Mouse (Mus musculus): ENCODE results near the gene Gm10490.
A peak's percentile ranks its signal among the peaks of the same experiment; 100 is the strongest.
"Not testable (repeated sequence)": the region's sequence is repeated elsewhere in the genome, so short reads cannot be mapped to it uniquely, and the experiment has no call there.

Gene Gm10490

DNA sequence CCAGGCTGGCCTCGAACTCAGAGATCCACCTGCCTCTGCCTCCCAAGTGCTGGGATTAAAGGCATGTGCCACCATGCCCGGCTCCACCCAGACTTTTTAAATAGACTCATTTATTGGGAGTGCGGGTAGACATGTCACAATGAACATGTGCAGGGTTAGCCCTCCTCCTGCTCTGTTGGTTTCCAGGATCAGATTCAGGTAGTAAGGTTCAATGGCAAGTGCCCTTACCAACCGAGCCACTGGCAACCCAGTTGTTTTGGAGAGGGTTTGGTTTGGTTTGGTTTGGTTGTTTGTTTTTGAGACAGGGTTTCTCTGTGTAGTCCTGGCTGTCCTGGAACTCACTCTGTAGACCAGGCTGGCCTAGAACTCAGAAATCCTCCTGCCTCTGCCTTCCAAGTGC lies at the start of gene Gm10490:
TSS of gene Gm10490 (plus strand) at position 301 of the 400 bp plus-strand sequence.
- DNase-seq, result not testable (repeated sequence)

DNA sequence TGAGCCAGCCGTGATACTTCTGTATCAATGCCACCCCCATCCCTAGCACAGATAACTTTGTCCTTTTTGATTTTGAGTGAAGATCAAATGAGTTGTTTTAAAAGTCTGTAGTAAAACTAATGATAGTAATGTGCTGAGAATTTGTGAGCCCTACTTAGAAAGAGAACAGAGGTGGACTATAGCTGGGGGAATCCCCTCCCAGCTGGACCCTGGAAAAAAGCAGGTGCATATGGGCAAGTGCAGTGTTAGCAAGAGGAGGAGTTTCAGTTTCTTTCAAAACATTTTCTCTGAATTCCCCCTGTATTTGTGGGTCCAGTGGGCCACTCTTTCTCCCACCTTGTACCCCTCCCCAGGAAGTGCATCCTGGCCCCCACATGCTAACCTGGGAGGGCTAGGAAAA lies 46.2 kb upstream of the Gm10490 start:
- DNase-seq, result no peak

DNA sequence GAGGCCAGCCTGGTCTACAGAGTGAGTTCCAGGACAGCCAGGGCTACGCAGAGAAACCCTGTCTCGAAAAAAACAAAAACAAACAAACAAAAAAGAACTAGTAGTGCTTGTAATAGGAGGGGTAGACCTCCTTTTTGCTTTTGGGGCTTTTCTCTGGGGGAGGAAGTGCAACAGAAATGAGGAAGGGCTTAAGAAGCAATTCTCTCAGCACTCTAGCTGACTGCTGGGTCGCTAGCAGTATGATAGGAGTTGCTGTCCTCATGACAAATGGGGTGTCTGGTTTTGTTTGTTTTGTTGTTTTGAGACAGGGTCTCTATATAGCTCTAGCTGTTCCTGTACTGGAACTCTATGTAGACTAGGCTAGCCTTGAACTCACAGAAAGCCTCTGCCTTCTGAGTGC lies 44.8 kb upstream of the Gm10490 start:
- no peak for DNase-seq

DNA sequence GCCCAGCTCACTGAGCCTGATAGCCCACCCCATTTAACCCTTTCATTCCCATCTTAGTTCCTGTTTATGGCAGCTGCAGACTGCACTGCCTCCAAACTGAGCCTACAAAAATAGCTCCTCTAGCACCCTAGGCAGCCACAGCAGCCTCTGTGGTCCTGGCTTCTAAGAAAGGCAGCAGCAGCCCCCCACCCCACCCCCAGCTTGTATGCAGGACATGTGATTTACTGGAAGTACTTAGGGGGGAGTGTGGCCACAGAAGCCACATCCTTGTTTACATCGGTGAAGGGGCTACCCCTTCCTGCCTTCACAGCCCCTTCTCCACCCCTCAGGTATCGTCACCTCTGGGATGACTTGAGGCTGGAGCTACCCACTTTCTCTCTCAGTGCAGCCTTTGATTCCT lies 44.0 kb upstream of the Gm10490 start:
- no peak for DNase-seq

DNA sequence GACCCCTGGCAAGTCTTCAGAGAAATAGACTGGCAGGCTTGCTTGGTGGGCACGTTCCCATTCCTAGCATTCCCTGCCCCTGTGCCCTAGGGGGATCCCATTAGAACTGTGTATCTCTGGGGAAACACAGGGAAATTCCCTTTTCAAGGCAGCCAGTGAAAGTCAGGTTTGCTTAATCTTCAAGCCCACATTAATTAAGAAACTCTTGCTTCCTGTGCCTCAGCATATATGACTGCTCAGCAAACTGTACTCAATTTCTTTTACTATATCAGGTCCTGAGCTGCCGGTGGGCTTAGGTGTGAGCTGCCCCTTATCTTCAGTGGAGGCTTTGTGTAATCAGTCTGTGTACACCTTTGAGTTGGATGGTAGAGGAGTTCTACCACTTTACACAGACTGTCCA lies 43.6 kb upstream of the Gm10490 start:
- no peak for DNase-seq

DNA sequence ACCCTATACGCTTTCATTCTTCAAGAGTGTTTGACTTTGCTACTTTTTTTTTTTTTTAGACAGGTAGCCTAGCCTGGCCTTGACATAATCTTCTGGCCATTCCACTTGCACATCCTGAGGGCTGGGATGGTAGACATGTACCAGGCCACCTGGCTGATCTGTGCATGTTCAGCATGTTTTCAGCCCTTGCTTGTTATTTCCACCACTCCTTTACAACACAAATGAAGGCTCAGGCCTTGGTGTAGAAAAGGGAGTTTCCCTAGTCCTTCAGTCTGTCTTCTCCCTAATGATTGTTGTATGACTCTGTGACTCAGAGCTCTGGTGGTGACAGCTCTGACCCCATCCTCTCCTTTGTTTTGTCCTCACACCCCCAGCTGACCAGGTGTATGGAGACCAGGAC lies 42.2 kb upstream of the Gm10490 start:
- no peak for DNase-seq

DNA sequence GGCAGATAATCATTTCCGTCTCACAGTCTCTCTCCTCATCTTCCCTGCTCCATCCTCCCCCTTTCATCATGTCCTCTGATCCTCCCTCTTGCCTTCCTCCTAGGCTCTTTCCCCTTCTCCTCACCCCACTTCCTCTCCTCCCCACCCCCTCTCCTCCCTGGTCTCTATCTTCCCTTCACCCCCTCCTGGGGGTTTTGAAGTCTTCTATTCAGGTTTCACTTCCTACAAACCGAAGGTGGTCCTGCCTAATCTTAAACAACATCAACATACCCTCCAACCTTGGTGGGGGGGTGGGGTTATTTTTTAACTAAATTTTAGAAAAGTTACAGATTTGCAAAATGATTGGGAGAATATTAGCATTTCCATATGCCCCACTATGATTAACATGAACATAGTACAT lies 40.8 kb upstream of the Gm10490 start:
- DNase-seq, result no peak

DNA sequence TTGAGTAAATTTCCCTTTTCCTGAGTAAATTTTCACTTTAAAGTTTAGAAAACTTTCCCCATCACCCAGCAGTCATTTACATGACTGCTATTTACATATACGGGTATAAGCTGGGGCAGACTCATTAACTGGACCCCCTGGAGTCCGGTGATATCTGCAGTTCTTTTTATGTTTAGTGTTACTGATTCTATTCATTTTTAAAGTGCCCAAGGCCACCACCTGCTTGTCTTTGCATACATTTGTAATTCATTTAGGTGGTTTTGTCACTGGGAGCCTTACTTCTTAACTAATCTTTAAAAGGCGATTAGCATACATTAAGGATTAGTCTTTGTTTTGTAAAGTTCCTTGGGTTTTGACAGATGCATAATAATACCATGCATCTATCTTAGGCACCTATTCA lies 39.5 kb upstream of the Gm10490 start:
- no peak for DNase-seq

DNA sequence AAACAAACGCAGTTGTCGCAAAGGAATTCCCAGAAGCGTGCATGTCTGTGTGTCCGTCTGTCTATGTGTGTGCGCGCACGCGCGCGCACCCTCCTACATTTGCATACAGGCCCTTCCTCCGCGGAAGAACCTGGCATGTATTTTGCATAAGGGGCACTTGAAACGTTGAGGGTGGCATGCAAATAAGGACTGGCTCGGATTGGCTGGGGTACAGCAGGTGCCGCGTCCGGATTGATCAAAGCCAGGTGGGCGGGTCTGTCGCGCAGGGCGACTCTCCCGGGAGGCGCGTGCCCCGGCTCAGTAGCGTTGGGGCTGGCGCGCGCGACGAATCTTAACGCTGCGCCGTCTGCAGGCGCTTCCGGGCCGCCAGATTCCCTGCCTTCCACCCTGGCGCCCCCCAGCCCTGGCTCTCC lies 31.3 kb upstream of the Gm10490 start, which contains the start of gene Pim2:
TSS of gene Pim2 (plus strand) at position 256 of the 413 bp plus-strand sequence.
- peak; percentile 94 for DNase-seq

DNA sequence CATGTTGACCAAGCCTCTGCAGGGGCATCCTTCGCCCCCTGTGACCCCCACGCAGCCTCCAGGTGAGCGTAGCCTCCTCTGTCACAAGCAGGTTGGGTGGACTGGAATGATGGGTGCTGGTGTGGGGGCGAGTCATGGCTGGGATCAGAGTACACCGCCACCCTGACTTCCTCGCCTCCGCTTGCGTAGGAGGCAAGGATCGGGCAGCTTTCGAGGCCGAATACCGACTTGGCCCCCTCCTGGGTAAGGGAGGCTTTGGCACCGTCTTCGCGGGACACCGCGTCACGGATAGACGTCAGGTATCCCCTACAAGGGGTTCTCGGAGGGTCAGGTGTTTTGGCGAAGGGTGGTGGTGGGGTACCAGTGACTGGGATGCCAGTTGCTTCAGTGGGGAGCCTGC lies 30.8 kb upstream of the Gm10490 start:
- peak; percentile 70 for DNase-seq

DNA sequence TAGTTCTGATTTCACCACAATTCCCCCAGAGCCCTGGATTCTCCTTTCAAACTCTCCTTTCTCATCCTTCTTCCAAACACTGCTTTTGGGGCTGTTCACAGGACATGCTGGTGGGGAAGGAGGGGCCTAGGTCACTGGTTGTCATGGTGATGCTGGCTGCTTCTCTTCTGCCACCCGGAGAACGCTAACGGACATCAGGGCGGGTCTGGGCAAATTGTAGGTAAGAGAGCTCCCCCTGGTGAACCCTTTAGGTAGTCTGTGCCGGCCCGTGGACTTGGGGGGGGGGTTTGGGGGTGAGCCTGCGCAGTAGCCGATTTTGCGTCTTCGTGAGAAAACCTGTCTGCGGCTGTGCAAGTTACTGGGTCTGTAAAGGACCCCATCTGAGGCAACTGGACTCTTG lies 29.5 kb upstream of the Gm10490 start:
- DNase-seq, result peak; percentile 85

DNA sequence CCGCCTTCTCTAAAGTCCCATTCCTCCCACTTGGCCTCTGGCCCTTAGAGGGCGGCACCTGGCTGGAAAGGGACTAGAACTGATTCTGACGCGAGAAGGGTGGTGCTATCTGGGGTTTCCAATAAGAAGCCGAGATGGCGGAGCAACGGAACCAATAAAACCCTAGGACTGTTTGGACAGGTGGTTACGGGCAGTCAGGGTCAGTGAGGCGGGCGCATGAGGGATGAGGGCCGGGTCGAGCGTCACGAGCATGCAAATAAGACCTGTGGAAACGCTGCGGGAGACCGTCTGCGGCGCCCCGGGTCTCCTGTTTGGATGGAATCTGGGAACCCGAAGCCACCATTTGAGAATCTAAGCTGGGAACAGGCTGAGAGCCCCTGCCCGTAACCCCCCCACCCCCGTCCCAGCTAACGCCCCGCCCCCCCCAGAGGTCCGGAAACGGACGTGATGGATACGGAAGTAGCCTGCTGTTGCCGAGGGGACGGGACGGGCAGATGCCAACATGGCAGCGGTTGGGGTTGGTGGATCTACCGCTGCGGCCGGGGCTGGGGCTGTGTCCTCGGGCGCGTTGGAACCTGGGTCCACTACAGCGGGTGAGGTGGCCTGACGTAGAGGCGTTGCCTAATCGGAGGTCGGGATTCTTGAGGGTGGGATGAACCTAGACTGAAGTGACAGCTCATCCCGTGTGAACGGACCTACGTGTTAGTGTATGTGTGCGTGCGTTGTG lies 25.3 kb upstream of the Gm10490 start, which contains the start of gene Slc35a2:
TSS of gene Slc35a2 (plus strand) at position 188 of the 727 bp plus-strand sequence.
- peak; percentile 90 for DNase-seq

DNA sequence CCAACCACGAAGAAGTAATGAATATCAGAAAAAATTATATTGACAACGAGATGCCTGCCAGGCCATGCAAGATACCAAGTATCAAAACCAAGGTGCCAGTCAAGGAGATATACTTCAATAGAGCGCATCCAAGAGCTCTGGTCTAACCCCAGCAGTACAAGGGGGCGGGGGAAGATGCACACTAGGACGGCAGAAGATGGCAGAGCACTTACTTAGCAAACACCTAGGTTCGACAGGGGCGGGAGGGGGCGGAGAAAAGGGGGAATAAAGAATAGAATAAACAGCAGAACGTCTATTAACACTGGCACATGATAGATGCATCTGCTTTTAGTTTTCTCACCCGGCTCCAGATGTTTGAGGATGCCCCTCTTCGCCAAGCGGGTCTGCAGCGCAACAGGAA lies 11.1 kb upstream of the Gm10490 start:
- no peak for DNase-seq

DNA sequence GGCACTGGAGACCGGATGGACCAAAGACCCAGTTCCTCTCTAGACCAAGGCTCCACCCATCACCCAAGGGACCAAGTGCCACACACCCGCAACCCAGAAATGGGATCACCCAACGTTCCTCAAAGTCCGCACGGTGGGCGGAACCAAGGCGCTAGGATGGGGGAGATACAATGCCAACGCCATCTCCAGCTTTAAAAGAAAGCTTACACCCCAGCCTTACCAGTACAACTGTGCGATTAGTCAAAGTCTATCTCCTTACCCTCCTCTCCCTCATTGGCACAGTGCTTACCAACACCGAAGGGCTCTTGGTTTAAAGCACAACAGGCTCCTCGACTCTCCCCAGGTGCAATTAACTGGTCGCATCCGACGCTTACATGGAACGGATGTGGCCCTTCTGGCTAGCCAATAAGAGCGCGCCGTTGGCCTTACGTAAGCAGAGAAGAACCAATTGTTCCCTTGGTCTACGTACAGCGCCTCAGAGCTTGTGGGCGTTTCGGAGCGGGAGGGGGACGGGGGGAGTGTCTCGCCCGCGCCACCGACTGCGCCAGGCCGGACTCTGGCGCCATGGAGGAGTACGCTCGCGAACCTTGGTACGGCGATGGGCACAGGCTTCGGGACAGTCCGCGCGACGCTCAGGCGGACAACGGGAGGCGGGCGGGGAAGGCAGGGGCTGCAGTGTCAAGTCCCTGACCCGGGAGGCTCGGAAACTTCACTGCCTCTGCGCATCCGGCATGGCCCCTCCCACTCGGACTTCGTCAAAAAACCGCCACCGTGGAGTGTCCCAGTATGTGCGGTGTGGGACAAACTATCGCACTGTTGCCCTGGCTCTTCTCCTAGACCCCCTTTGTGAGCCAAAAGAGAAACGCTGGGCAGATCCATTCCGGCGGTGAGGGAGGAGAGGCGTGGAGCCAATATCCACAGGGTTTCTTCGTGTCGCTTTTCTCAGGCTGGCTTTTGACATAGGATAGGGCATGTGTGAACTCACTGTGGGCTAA lies 10.2 kb upstream of the Gm10490 start, which contains the start of the genes Pqbp1 and Timm17b:
TSS of gene Pqbp1 (minus strand) at position 390 of the 995 bp plus-strand sequence.
TSS of gene Timm17b (plus strand) at position 478 of the 995 bp plus-strand sequence.
- DNase-seq, result peak; percentile 93

DNA sequence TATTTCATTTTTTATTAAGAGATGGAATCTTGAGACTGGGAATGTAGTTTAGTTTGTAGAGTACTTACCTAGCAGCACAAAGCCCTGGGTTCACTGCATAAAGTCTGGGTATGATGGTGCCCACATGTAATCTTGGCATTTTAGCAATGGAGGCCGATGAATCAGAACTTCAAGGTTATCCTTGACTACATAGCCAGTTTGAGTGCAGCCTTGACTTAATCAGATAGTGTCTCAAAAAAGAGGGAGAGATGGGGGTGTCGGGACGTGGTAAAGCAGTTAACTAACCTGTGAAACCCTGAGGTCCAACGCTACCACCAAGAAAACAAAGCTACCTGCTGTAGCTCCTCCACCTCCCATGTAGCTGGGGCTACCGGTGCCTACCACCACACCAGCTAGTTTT lies 4.9 kb upstream of the Gm10490 start:
- no peak for DNase-seq

DNA sequence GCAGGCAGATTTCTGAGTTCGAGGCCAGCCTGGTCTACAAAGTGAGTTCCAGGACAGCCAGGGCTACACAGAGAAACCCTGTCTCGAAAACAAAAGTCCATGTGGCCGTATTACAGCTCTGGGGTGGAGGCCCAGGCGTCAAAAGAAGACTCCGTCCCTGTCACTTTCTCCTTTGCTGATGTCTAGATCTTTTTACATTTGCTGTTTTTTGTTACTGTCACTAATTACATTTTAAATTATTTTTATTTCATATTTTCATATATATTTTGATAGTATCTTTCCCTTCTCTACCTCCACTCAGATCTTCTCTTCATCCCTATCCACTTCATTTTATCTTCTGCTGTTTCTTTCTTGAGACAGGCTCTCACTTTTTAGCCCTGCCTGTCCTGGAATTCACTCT lies 1.6 kb upstream of the Gm10490 start, which contains the start of gene Gm10491:
TSS of gene Gm10491 (minus strand) at position 101 of the 400 bp plus-strand sequence.
- DNase-seq, result no peak

DNA sequence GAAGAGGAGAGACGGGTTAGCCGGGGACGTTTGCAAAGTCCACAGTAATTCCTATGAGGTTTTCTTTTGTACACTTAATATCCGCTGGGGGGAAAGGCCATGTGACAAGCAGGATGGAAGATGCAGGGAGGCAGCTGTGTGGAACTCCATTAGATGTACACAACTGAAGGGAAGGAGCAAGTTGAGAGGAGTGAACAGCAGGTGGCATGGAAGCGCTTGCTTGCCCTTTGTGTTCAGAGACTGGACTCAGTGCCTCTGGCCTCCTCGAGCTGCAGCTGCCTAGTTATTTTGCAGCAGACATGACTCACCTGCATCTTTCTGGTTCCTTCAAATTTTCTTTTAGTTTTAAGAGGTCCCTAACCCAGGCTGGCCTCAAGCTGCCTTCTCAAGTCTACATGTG lies 1.1 kb downstream of the Gm10490 start:
- DNase-seq, result no peak

DNA sequence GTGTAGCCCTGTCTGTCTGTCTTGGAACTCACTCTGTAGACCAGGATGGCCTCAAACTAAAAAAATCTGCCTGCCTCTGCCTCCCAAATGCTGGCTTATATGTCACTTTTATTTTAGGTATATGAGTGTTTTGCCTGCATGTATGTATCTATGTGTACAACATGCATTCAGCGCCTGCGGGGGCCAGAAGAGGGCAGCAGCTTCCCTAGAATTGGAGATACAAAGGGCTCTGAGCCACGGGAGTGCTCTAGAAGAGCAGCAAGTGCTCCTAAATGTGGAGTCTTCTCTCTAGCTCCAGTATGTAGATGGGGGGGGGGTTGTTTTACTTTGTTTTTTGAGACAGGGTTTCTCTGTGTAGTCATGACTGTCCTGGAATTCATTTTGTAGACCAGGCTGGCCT lies 6.3 kb downstream of the Gm10490 start:
- DNase-seq, result not testable (repeated sequence)

DNA sequence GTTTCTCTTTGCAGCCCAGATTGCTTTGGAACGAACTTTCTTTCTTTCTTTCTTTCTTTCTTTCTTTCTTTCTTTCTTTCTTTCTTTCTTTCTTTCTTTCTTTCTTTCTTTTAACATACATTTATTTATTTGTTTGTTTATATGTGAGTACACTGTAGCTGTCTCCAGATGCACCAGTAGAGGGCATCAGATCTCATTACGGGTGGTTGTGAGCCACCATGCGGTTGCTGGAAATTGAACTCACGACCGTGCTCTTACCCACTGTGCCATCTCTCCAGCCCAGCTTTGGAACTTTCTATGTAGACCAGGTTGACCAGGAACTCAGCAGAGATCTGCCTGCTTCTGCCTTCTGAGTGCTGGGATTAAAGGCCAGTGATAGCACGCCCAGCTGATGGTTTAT lies 8.6 kb downstream of the Gm10490 start:
- not testable (repeated sequence) for DNase-seq

DNA sequence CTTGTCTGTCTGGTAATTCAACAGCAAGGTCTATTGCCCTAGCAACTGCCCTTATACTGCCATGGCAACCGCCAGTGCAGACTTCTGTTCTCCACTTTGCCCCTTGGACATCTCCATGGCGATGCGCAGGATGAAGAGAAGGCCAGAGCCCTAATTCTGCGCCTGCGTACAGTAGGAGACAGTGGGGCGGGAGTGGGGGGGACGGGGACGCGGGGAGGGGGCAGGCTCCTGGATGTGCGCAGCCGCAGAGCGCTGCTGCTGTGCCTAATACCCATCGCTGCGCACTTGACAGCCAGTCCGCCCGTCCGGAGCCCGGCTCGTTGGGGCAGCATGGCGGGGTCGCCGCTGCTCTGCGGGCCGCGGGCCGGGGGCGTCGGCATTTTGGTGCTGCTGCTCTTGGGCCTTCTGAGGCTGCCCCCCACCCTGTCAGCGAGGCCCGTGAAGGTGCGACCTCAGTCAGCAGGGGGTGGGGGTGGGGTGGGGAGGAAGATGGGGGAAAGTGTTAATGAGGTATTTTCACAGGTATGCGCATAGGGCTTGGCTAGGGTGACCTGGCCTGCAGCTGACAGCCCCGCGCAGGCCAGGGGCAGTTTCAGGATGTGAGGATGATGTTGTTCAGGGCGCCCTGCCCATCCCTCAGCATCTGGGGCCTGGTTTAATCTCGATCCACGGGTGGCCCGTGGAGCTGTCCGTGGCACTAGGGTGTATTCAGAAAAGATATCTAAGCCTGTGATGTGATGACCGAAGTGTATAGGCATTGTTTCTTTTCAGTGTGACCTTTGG lies 10.4 kb downstream of the Gm10490 start, which contains the start of gene Pcsk1n:
TSS of gene Pcsk1n (plus strand) at position 222 of the 783 bp plus-strand sequence.
- peak; percentile 69 for DNase-seq

DNA sequence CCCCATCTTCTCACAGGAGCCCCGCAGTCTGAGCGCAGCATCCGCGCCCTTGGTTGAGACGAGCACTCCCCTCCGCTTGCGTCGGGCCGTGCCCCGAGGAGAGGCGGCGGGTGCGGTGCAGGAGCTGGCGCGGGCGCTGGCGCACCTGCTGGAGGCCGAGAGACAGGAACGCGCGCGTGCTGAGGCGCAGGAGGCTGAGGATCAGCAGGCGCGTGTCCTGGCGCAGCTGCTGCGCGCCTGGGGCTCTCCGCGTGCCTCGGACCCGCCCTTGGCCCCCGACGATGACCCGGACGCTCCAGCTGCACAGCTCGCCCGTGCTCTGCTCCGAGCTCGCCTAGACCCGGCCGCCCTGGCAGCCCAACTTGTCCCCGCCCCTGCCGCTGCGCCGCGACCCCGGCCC lies 12.7 kb downstream of the Gm10490 start:
- peak; percentile 36 for DNase-seq

DNA sequence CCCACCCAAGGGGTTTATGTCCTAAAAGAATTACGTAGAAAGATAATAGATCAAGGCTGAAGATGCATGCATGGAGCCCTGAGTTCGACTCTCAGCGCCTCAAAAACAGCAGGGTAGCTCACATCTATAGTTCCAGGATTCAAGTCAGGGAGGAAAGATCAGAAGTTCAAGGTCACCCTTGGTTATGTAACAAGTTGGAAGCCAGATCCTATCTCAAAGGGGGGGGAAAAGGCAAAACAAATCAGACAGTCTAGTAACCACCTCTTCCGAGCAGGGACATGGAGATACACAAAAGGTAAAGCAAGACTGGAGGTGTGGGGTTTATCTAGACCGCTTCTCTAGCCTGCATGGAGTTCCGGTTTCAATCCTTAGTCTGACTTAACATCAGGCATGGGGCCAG lies 16.9 kb downstream of the Gm10490 start:
- no peak for DNase-seq
